Mouse (Mus musculus) hindbrain, embryonic 16.5 days (tissue): Measurements from ENCODE around the gene Arhgef12. TPM values are rescaled to one million over a fixed set of nuclear protein-coding genes. Genes with fewer than 3 reads are reported as not detected.

Experiments
- ATAC-seq: fragments of 200-750 bp; cut with Nextera tagmentation; 2 replicates; pipeline ENCODE4 v1.8.0; 2017; ENCODE audit warnings: moderate TSS enrichment, moderate library complexity
- H3K27ac ChIP-seq: fragments of 300-500 bp; sonication (generic); 2 replicates; pipeline ENCODE4 v1.5.1; 2014; ENCODE audit warnings: low read depth, mild to moderate bottlenecking, control low read depth, low read length, moderate library complexity
- H3K27me3 ChIP-seq: fragments of 300-500 bp; sonication (generic); replicated peaks from 2 replicates; pipeline ENCODE4 v1.6.1; 2014; ENCODE audit warnings: low read length; ENCODE audit not compliant: control insufficient read depth, insufficient read depth
- H3K36me3 ChIP-seq: fragments of 300-500 bp; sonication (generic); 2 replicates; pipeline ENCODE4 v1.6.1; 2014; ENCODE audit warnings: mild to moderate bottlenecking, low read length, moderate library complexity, mixed read lengths; ENCODE audit not compliant: control insufficient read depth, insufficient read depth
- H3K4me1 ChIP-seq: fragments of 300-500 bp; sonication (generic); 2 replicates; pipeline ENCODE4 v1.6.1; 2014; ENCODE audit warnings: low read depth, low read length; ENCODE audit not compliant: control insufficient read depth, insufficient read depth
- H3K4me2 ChIP-seq: fragments of 300-500 bp; sonication (generic); 2 replicates; pipeline ENCODE4 v1.6.1; 2014; ENCODE audit warnings: mild to moderate bottlenecking, low read length, control low read depth, moderate library complexity
- H3K4me3 ChIP-seq: fragments of 300-500 bp; sonication (generic); 2 replicates; pipeline ENCODE4 v1.5.1; 2014; ENCODE audit warnings: mild to moderate bottlenecking, low read length, control low read depth, moderate library complexity
- H3K9ac ChIP-seq: fragments of 300-500 bp; sonication (generic); 2 replicates; pipeline ENCODE4 v1.6.1; 2014; ENCODE audit warnings: low read depth, mild to moderate bottlenecking, control low read depth, low read length, moderate library complexity
- H3K9me3 ChIP-seq: fragments of 300-500 bp; sonication (generic); 2 replicates; pipeline ENCODE4 v1.6.1; 2014; ENCODE audit warnings: mild to moderate bottlenecking, low read length, moderate library complexity; ENCODE audit not compliant: control insufficient read depth
- WGBS: fragments of 180-500 bp; shearing (Covaris S2); extraction: QIAGEN DNeasy Blood & Tissue Kit; methylation state at CpG from one replicate; pipeline ENCODE4 v1.1.7; 2014; 5-methylcytosine and 5-hydroxymethylcytosine counted together
- polyA plus RNA-seq: library from polyadenylated mRNA; unstranded; fragments of >200 nt; fragmentation: Nextera tagmentation; extraction: Ambion mirVana; gene quantifications from 2 replicates; pipeline ENCODE4 v1.2.1, GENCODE M21; 2015

Gene Arhgef12
- polyA plus RNA-seq, 1 experiment from 2014 or later, result 17.9 TPM

DNA sequence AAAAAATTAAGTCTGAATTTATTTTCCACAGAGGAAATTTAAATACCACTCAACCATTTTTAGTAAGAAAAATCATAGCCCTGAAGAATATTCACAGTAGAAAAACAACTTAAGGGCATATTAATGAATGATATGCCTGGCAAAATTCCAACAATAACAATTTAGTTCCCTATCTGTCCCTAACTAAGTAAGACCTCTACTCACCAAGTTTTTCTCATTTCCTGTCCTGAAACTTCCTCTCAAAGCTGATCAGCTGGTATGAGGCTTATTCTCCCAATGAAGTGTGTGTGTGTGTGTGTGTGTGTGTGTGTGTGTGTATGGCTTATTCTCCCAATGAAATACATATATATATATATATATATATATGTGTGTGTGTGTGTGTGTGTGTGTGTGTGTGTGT lies 72.8 kb downstream of the Arhgef12 start:
- no peak overlapping the region for H3K4me3 ChIP-seq
- H3K9ac ChIP-seq, result no peak overlapping the region
- no peak overlapping the region for H3K4me2 ChIP-seq
- H3K27ac ChIP-seq, result no peak overlapping the region
- H3K9me3 ChIP-seq, result no peaks in the 10 kb centered on the region
- ATAC-seq, result no peak
- H3K27me3 ChIP-seq, result no peaks in the 10 kb centered on the region
- no peaks in the 10 kb centered on the region for H3K4me1 ChIP-seq
- H3K36me3 ChIP-seq, result no peaks in the 10 kb centered on the region

DNA sequence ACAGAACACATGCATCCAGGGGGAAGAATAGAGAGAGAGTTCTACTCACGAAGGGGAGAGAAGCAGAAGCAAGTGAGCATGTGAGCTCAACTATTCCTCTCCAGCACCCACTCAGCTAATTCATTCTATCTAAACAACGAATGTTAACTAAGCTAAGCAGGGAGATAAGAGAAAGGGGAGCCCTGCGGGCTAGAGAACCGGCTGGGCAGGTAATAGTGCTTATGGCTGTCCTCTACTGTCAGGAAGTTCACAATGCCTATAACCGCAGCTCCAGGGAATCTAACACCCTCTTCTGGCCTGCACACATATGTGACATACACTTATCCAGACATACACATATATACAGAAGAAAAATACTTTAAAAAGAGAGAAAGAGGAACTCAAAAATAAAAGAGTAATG lies 79.3 kb downstream of the Arhgef12 start:
- Histone ChIP-seq H3K27ac (no peak overlapping the region), H3K4me2 (no peak overlapping the region), H3K4me3 (no peak overlapping the region), H3K27me3 (no peaks in the 10 kb centered on the region), H3K4me1 (no peaks in the 10 kb centered on the region), H3K36me3 (peaks cover 4% of the 10 kb centered on the region; the same call in 1 of the 2 replicates), H3K9ac (no peak overlapping the region), H3K9me3 (no peaks in the 10 kb centered on the region)
- WGBS, result 83% methylated on average over 5 of the region's 5 CpGs
- no peak for ATAC-seq

DNA sequence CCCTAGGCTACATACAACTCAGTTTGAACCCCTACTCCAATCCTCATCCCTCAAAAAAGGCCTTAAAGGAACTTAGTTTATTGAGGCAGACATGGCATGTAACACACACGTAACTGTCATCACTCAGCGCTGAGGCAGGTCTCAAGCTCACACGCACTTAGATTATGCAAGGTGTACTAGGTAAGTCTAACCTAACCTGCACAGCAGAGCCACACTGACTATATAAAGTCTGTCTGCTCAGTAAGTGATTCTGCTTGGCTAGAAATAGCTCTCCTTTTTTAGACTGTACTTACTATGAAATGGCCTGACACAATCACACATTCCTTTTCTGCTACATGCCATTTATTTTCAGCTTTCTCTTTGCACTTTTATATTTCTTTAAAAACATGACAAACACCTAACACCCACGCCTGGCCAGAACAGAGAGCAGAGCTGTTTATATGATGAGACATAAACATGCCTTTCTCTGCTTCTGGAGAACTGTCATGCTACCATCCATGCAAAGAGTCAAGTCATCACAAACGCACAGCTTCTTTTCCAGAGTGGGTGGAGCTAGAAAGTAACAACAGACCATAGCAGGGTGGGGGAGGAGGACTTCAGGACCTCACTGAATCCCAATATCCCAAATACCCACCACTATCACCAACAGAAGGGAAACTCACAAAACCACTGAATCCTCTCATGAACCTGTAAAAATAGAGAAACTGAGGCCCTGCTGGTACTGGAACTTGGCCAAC lies 85.4 kb downstream of the Arhgef12 start:
- no peak overlapping the region for H3K4me2 ChIP-seq
- no peak for ATAC-seq
- WGBS, result 86% methylated on average over 5 of the region's 5 CpGs
- no peaks in the 10 kb centered on the region for H3K27me3 ChIP-seq
- no peaks in the 10 kb centered on the region for H3K9me3 ChIP-seq
- no peak overlapping the region for H3K27ac ChIP-seq
- no peak overlapping the region for H3K9ac ChIP-seq
- H3K4me1 ChIP-seq, result no peaks in the 10 kb centered on the region
- H3K4me3 ChIP-seq, result no peak overlapping the region
- H3K36me3 ChIP-seq, result peaks cover 13% of the 10 kb centered on the region

DNA sequence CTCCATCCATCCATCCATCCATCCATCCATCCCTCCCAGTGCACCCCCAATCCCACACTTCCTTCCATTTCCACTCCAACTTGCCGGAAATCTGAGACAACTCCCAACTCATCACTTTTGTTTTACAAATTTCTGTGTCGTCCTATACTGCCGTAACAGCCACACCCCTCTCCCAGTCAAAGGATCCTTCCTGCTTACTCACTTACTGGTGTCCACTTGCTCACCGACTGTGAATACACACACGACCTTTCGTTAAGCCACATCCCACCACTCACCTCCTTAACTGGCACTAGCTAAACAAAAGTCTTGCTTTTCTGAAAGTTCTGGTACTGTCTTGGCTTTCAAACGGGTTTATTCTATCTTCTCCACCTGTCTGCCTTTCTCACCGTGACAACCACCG lies 87.4 kb downstream of the Arhgef12 start:
- Histone ChIP-seq H3K9me3 (no peaks in the 10 kb centered on the region), H3K9ac (no peak overlapping the region), H3K36me3 (peaks cover 12% of the 10 kb centered on the region), H3K4me2 (no peak overlapping the region), H3K27me3 (no peaks in the 10 kb centered on the region), H3K4me3 (no peak overlapping the region), H3K4me1 (no peaks in the 10 kb centered on the region), H3K27ac (no peak overlapping the region)
- 92% methylated on average over 9 of the region's 9 CpGs for WGBS
- ATAC-seq, result no peak

DNA sequence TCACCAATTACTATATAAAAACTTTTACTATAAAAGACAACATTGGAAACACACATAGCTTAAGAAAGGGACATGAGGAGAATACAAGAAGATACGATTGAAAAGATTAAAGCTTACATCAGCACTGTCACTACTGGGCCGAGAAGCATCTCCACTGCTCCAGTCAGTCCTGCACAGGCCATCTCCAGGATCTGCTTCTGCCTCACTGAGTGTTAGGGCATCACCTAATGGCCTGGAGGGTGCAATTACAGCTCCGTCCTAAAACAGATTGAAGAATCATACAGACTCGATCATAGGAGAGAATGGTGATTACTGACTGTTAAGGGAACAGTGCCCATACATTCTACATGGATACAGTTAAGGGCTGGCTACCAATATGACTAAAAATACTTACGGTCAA lies 91.3 kb downstream of the Arhgef12 start:
- Histone ChIP-seq H3K4me1 (no peaks in the 10 kb centered on the region), H3K9ac (no peak overlapping the region), H3K9me3 (no peaks in the 10 kb centered on the region), H3K4me3 (no peak overlapping the region), H3K36me3 (peaks cover 17% of the 10 kb centered on the region), H3K27me3 (no peaks in the 10 kb centered on the region), H3K27ac (no peak overlapping the region), H3K4me2 (no peak overlapping the region)
- WGBS, result 88% methylated on average over 5 of the region's 5 CpGs
- no peak for ATAC-seq

DNA sequence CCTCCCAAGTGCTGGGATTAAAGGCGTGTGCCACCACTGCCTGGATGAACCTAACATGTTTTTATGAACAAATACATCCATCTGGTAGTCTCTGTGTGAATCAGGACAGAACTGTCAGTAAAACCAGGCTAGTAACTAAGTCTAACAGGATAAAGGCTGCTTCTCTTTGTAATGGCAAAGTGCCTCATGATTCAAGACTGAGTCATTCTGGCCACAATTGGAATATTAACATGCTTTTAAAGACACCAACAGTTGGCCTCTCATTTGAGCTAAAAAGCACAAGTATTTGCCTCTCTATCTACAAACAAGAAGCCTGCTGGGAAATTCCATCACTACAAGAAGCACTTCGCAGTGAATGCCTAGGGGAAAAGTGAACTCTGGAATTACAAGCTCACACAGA lies 91.7 kb downstream of the Arhgef12 start:
- Histone ChIP-seq H3K4me2 (no peak overlapping the region), H3K9ac (no peak overlapping the region), H3K27ac (no peak overlapping the region), H3K27me3 (no peaks in the 10 kb centered on the region), H3K4me1 (no peaks in the 10 kb centered on the region), H3K36me3 (peaks cover 15% of the 10 kb centered on the region), H3K9me3 (no peaks in the 10 kb centered on the region), H3K4me3 (no peak overlapping the region)
- ATAC-seq, result no peak
- 95% methylated on average over 2 of the region's 2 CpGs for WGBS

DNA sequence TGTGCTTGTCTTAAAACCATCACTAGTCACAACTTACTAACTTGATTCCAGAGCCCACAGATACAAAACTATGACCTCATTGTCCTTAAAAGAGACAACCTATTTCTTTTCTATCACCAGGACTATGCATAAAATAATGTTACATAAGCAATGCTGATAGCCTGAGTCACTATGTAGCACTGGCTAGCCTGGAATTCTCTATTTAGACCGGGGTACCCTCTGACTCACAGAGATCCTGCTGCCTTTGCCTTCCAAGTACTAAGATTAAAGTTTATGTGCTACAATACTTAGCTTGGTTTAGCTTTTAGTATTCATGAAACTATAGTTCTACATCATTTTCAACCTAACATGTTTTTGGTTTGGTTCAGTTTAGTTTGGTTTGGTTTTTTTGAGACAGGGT lies 92.2 kb downstream of the Arhgef12 start:
- Histone ChIP-seq H3K4me2 (no peak overlapping the region), H3K4me3 (no peak overlapping the region), H3K9ac (no peak overlapping the region), H3K27ac (no peak overlapping the region), H3K4me1 (no peaks in the 10 kb centered on the region), H3K27me3 (no peaks in the 10 kb centered on the region), H3K9me3 (no peaks in the 10 kb centered on the region), H3K36me3 (peaks cover 15% of the 10 kb centered on the region)
- ATAC-seq, result no peak
- WGBS, result 91% methylated on average over 1 of the region's 1 CpGs

DNA sequence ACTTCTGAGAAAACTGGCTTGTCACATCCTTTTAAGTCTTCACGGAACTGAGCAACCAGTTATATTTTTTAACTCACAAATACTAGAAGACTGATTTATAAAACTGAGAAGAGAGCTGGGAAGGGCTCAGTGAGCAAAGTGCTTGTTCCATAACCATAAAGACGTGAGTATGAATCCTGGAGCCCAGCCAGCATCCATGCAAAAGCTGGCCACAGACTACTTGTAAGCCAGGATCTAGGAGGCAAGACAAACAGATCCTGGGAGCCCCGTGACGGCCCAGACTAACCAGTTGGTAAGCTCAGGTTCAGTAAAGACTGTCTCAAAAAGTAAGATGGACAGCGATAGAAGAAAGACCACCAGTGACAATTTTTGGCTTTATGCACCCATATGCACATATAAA lies 94.5 kb downstream of the Arhgef12 start:
- Histone ChIP-seq H3K27ac (no peak overlapping the region), H3K4me2 (no peak overlapping the region), H3K27me3 (no peaks in the 10 kb centered on the region), H3K9me3 (no peaks in the 10 kb centered on the region), H3K9ac (no peak overlapping the region), H3K4me3 (no peak overlapping the region), H3K36me3 (peaks cover 17% of the 10 kb centered on the region), H3K4me1 (no peaks in the 10 kb centered on the region)
- 82% methylated on average over 5 of the region's 5 CpGs for WGBS
- ATAC-seq, result no peak

DNA sequence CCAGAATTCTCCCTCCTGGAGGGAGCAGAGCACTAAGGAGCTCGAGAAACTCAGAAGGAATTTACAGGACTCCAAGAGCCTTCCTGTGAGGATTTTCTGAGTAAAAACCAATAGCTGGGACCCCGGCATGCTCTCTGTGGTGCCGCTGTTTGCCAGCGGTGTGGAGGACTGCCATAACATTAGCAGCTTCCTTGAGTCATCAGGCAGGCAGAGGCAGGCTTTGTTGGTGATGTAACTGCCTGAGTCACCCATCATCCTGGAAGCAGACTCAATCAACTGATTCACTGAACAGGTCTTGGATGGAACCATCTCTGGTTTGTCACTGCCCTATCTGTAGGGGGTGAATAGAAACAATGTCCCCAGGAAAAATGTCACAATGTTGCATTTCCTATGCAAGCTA lies 96.0 kb downstream of the Arhgef12 start:
- ATAC-seq, result no peak

DNA sequence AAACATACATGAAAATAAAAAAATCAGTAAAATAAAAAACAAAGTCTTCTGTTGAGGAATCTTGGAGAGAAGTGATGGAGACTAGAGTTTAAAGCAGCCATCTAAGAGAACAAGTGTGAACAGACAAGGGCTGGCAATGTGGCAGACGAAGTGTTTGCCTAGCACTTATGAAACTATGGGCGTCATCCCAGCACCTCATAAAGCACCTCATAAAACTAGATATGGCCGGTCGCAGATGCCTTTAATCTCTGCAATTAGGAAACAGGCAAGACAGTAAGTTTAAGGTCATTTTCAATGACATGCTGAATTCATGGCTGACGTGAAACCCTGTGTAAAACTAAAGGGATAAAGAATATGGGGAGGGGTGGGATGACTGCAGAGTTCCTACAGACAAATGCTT lies 103.2 kb downstream of the Arhgef12 start:
- no peak overlapping the region for H3K4me2 ChIP-seq
- H3K4me1 ChIP-seq, result no peaks in the 10 kb centered on the region
- ATAC-seq, result no peak
- no peaks in the 10 kb centered on the region for H3K9me3 ChIP-seq
- H3K27ac ChIP-seq, result no peak overlapping the region
- whole genome bisulfite sequencing, result 91% methylated on average over 5 of the region's 5 CpGs
- H3K36me3 ChIP-seq, result peaks cover 24% of the 10 kb centered on the region
- no peak overlapping the region for H3K9ac ChIP-seq
- no peak overlapping the region for H3K4me3 ChIP-seq
- no peaks in the 10 kb centered on the region for H3K27me3 ChIP-seq

More for the DNA sequence above, 96.0 kb downstream of the Arhgef12 start:
- Histone ChIP-seq H3K27ac (no peak overlapping the region), H3K4me1 (no peaks in the 10 kb centered on the region), H3K9me3 (no peaks in the 10 kb centered on the region), H3K36me3 (peaks cover 14% of the 10 kb centered on the region), H3K9ac (no peak overlapping the region), H3K4me3 (no peak overlapping the region), H3K4me2 (no peak overlapping the region), H3K27me3 (no peaks in the 10 kb centered on the region)
- 72% methylated on average over 4 of the region's 4 CpGs for WGBS
